Mouse (Mus musculus) heart, postnatal 4 days (tissue): ENCODE measurements at regions not wholly inside any gene's neighbourhood (a gene's known extent, or its start where the extent isn't known, plus 50 kb on each side); places are given as distances from the start of the nearest gene placed in this dataset.

Source experiments
- DNase-seq: peaks from one replicate; pipeline ENCODE4 v3.0.0; 2021

GRCm38 (mm10) chr13:31168854-31169253 is 194.8 kb downstream of the Gm5447 start:
- no peak for DNase-seq

DNA sequence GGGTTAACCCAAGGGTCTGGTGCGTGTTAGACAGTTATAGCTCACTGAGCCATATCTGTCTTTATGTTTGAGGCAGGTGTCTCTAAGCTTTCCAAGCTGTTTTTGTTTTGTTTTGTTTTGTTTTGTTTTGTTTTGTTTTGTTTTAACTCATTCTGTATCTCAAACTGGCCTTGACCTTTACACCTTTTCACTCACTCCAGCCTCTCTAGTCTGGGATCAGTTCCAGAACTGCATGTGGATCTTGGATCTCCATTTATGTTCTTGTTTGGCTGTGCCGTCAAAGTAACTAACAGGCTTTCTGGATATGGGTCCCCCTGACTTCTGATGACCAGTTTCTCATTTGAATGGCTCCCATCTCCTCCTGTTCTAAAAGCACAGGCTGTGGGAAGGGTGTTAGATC is 197.7 kb downstream of the Gm5447 start:
- no peak for DNase-seq

DNA sequence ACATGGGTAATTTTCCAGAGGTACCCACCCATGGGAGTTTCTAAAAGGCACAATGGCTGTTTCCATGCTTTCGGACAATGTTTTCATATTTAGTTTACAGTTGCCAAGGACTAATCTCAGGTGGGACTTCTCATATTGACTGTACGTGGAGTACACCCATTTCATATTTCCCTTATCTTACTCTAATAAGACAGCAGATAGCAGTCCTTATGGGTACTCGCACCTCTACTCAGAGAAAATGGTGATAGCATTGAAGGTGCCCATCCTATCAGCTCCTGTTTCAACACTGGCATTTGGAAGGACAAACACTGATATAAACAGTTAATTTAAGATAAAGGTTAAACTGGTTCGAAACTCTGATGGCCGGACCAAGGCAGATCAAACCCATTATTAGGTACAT is 198.6 kb downstream of the Gm5447 start:
- no peak for DNase-seq

GRCm38 (mm10) chr13:31177999-31178783 is 204.2 kb downstream of the Gm5447 start:
- no peak for DNase-seq

GRCm38 (mm10) chr13:31178964-31179363 is 205.0 kb downstream of the Gm5447 start:
- no peak for DNase-seq

DNA sequence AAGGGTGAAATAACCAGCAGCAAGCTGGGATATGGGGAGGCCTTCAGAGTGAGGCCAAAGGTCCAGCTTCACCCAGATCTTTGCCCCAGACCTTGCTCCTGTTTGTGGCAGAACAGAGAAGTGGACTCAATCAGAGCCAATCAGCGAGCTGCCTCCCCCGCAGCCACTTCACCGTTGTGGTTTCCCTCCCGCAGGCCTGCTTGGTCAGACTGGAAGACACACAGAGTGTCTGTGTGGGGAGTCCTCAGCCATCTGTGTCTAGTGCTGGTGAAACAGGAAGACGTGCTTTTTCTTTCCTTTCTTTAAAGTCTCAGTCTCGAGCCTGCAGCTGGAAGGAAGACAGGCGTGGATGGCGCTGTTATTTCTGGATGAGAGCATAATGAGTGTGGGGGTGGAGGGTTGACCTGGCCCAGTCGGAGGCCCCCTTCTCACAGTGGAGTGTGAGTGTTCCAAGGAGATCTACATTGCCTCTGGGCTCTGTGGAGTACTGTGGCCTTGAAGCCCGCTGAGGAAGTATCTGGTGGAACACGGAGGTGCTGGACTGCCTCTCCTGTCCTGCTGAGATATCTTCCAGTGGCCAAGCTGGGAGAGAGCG is 205.5 kb downstream of the Gm5447 start:
- no peak for DNase-seq

GRCm38 (mm10) chr13:31181530-31181929 is 207.5 kb downstream of the Gm5447 start:
- no peak for DNase-seq

- DNase-seq: peak; percentile 18
Observed at GRCm38 (mm10) chr13:31184845-31185834, 211.1 kb downstream of the Gm5447 start.

DNA sequence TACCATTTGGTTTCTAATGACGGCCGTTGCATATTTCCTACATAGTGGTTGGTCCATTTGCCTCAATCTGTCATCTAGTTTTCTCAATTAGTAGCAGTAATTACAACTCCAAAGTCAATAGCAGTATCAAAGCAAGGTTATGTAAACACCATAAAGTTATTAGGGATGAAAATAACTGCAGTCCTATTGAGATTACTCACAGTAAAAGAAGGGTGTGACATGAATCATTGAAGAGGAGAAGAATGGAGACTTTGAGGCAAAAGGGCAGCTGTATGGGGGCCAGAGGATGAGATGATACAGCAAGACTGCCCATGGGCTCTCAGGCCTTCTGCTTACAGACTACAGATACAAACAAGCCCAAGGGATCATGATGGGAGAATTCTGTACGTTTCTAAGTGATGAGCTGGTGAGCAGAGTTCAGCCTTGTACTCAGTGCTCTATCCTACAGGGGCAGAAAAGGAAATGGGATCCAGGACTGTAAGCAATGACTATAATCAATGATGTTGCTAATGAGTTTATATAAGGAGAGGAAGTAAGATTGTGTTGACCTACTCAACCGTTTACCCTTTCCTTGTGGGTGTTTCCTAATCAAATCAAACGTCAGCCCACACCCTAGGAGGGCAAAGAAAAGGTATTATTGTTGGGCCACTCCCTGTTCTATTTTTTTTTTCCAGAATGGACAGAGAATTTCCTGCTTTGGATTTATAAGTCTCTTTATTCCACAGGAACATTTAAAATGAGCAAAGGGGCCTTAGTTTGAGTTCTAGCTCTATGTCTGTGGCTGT is 213.0 kb downstream of the Gm5447 start:
- DNase-seq: no peak

- no peak for DNase-seq
Observed at GRCm38 (mm10) chr13:31189116-31189515, 215.1 kb downstream of the Gm5447 start.

GRCm38 (mm10) chr13:31190036-31190435 is 216.0 kb downstream of the Gm5447 start:
- no peak for DNase-seq

- DNase-seq: no peak
Observed at GRCm38 (mm10) chr13:31191344-31192139, 217.5 kb downstream of the Gm5447 start.

- no peak for DNase-seq
Observed at GRCm38 (mm10) chr13:31194971-31195370, 221.0 kb downstream of the Gm5447 start.

DNA sequence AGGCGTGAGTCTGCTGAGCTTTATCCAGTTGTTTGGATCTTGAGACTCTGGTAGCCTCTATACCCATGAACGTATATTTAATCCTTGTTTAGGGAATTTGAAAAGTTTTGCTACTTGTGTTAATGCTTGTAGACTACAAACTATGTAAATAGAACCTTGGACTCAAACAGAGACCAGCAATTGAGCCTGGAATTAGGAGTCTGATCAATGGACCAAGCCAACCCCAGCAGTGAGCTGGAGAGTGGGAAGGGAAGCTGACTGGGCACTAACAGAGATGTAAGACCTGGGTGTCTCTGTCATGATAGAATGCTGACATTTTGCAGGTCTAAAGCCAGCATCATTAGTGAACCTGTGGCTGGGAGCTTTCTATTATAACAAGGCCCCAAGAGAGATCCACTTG is 222.5 kb downstream of the Gm5447 start:
- DNase-seq: no peak

DNA sequence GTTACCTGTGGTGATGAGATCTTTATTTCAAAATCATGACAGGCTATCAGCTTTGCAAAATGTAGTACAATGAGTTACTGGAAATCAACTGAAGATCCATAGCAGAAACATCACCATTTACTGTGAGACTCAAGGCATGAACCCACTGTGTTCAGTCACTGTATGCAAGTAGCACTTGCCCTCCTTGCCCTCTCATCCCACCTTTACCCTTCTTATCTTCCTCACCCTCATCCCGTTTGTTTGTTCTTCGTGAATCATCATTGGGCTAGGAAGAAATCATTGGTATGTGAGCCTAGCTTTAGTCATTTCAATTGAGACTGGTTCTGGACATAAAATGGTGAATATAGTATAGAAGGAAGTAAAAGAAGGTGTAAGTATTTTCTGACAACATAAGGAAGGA is 223.6 kb downstream of the Gm5447 start:
- DNase-seq: no peak

DNA sequence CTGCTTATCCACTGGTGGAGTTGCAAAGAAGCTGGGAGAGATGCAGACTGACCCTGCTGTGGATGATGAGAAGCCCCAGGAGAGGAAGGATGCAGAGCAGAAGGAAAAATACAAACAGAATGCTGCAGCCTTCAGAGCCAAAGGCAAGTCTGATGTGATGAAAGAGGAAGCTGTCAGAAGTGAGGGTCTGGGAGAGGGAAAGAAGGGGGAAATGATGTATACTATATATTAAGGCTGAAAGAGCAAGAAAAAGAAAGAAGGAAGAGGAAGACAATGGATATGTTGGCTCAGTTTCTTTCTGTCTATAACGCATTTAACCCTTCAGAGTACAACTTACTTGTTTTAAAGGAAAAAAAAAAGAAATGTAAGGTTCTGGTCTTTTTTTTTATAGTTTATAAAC is 225.4 kb downstream of the Gm5447 start:
- no peak for DNase-seq

- no peak for DNase-seq
Observed at GRCm38 (mm10) chr13:31204068-31204467, 230.1 kb downstream of the Gm5447 start.

- DNase-seq: no peak
Observed at GRCm38 (mm10) chr13:31206381-31206780, 232.4 kb downstream of the Gm5447 start.

GRCm38 (mm10) chr13:31207709-31208108 is 233.7 kb downstream of the Gm5447 start:
- peak; percentile 62 for DNase-seq

DNA sequence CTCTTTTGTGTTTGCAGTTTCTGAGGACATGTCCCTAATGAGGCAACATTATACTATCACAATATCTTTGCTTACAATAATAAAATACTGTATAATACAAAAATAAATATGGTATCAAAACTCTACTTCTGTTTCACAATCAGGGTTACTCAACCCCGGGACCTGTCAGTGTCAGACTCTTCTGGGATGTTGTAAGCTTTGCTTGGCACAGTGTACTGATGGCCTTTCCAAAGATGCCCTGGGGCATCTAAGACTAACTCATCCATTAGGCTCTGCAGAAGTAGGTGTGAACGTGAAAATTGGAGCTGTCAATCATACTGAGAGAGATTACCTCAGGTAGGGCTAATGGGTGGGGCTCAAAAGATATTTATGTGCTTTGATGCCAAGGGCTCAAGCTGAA is 249.0 kb downstream of the Gm5447 start:
- DNase-seq: no peak

DNA sequence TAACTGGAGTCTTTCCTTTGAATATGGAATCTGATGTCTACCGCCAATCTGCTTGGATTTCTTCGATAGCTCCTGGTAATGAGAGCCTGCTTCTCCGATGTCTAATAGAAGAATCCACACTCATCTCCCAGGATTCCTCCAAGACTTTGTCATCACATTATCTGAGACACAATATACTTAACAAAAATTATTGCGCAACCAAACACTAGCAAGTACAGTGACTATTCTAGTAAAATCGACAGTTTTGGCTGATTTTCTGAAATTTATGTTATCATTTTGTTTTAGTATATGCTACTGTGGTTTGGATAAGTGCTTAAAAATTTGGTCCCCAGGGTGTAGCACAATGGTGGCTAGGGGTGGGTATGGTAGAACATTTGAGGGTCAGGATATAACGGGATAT is 266.5 kb downstream of the Gm5447 start:
- no peak for DNase-seq
